Mouse (Mus musculus) neural tube, embryonic 12.5 days (tissue): ENCODE results near the gene Phrf1. TPM values are rescaled to one million over a fixed set of nuclear protein-coding genes. Genes with fewer than 3 reads are reported as not detected.

Source experiments
- ATAC-seq: fragments of 200-750 bp; cut with Nextera tagmentation; 2 replicates; pipeline ENCODE4 v1.8.0; 2017; ENCODE audit warnings: low read depth, mild to moderate bottlenecking, moderate TSS enrichment, moderate library complexity; ENCODE audit not compliant: low FRiP score
- H3K27ac ChIP-seq: fragments of 300-500 bp; sonication (generic); 2 replicates; pipeline ENCODE4 v1.5.1; 2016
- H3K27me3 ChIP-seq: fragments of 300-500 bp; sonication (generic); replicated peaks from 2 replicates; pipeline ENCODE4 v1.6.1; 2016; ENCODE audit warnings: mild to moderate bottlenecking
- H3K36me3 ChIP-seq: fragments of 300-500 bp; sonication (generic); 2 replicates; pipeline ENCODE4 v1.6.1; 2016; ENCODE audit warnings: mild to moderate bottlenecking
- H3K4me1 ChIP-seq: fragments of 300-500 bp; sonication (generic); 2 replicates; pipeline ENCODE4 v1.6.1; 2016
- H3K4me2 ChIP-seq: fragments of 300-500 bp; sonication (generic); replicated peaks from 2 replicates; pipeline ENCODE4 v1.6.1; 2016; ENCODE audit warnings: mild to moderate bottlenecking
- H3K4me3 ChIP-seq: fragments of 300-500 bp; sonication (generic); 2 replicates; pipeline ENCODE4 v1.5.1; 2016
- H3K9ac ChIP-seq: fragments of 300-500 bp; sonication (generic); 2 replicates; pipeline ENCODE4 v1.6.1; 2016; ENCODE audit warnings: mild to moderate bottlenecking
- H3K9me3 ChIP-seq: fragments of 300-500 bp; sonication (generic); 2 replicates; pipeline ENCODE4 v1.6.1; 2016; ENCODE audit warnings: mild to moderate bottlenecking
- WGBS: fragments of 180-500 bp; shearing (Covaris S2); methylation state at CpG from one replicate; pipeline ENCODE4 v1.1.7; 2016; 5-methylcytosine and 5-hydroxymethylcytosine counted together
- polyA plus RNA-seq: library from polyadenylated mRNA; unstranded; fragments of >200 nt; fragmentation: Nextera tagmentation; extraction: Ambion mirVana; gene quantifications from 2 replicates; pipeline ENCODE4 v1.2.1, GENCODE M21; 2016

Phrf1 gene
- polyA plus RNA-seq, 1 experiment from 2014 or later, result 92.7 TPM

DNA sequence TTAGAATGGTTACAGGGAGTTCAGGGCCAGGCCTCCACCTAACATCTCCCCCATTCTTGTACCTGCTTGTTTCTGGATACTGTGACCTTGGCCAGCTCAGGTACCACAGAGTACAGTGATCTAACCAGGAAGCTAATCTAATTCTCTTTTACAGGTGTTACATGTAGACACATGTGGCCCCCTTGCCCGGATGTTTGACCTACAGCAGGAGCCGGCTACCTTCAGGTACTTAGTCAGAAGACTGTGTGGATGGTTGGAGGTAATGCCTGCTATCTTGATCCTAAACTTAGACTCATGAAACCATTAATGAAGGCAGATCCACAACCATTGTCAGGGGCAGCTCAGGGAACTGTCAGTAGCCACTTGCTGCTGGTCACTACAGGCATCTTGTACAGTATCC lies 32.8 kb upstream of the Phrf1 start:
- no peak overlapping the region for H3K27ac ChIP-seq
- no peak for ATAC-seq
- H3K36me3 ChIP-seq, result peaks cover 15% of the 10 kb centered on the region
- no peaks in the 10 kb centered on the region for H3K9me3 ChIP-seq
- H3K4me1 ChIP-seq, result peaks cover 21% of the 10 kb centered on the region
- H3K27me3 ChIP-seq, result no peaks in the 10 kb centered on the region
- peak overlapping the region; percentile 97 for H3K4me2 ChIP-seq
- 94% methylated on average over 2 of the region's 2 CpGs for WGBS
- no peak overlapping the region for H3K4me3 ChIP-seq
- H3K9ac ChIP-seq, result no peak overlapping the region

DNA sequence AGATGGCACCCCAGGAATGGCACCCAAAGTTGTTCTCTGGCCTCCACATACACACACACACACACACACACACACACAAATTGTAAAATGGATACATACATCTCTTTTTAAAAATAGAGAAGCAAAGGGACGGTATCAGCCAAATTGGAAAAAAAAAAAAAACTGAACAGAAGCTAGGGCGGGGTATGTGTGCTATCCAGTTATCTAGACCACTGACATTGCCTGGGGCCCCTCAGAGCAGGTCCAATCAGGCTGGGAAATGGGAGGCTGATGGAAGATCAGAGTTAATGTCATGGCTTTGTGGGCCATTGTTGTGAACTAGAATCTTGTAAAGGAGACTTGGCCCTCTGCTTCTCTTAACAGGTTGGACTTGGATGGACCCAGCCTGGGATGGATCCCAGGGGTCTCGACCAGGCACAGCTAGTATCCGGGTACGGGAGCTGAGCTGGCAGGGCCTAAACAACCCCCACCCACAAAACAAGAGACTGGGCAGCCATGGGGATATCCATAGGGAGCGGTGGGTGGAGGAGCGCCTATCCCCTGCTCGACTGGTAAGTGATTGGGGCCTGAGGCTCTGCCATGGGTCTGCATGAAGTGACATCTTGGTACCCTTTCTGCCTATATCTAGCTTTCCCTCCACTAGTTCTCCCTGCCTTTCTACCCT lies 31.8 kb upstream of the Phrf1 start:
- no peak overlapping the region for H3K27ac ChIP-seq
- H3K4me3 ChIP-seq, result no peak overlapping the region
- no peak for ATAC-seq
- peaks cover 20% of the 10 kb centered on the region for H3K4me1 ChIP-seq
- no peaks in the 10 kb centered on the region for H3K27me3 ChIP-seq
- WGBS, result 90% methylated on average over 8 of the region's 8 CpGs
- H3K36me3 ChIP-seq, result peaks cover 5% of the 10 kb centered on the region
- no peaks in the 10 kb centered on the region for H3K9me3 ChIP-seq
- no peak overlapping the region for H3K9ac ChIP-seq
- no peak overlapping the region for H3K4me2 ChIP-seq

DNA sequence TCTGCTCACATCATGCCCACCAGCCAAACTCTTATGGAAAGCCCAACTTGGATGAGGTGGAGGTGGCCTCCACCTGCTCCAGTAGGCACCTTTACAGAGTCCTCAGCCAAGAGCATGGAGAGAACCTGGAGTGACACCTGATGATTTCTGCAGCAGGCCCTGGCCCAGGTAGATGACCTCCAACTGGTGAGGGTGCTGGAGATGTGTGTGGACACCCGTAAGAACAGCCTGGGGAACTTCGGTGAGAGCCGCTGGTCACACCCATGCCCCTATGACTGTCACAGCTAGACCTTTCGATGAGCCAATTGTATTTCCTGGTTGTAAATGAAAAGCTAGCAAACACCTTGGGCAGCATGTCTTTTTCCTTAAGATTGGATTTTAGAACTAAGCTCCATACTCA lies 30.5 kb upstream of the Phrf1 start:
- no peaks in the 10 kb centered on the region for H3K27me3 ChIP-seq
- no peaks in the 10 kb centered on the region for H3K36me3 ChIP-seq
- peaks cover 7% of the 10 kb centered on the region for H3K4me1 ChIP-seq
- H3K4me3 ChIP-seq, result no peak overlapping the region
- ATAC-seq, result no peak
- H3K4me2 ChIP-seq, result no peak overlapping the region
- H3K9me3 ChIP-seq, result no peaks in the 10 kb centered on the region
- H3K9ac ChIP-seq, result no peak overlapping the region
- 93% methylated on average over 4 of the region's 4 CpGs for WGBS
- H3K27ac ChIP-seq, result no peak overlapping the region

- Histone ChIP-seq H3K27me3 (no peaks in the 10 kb centered on the region), H3K4me2 (no peak overlapping the region), H3K9me3 (no peaks in the 10 kb centered on the region), H3K27ac (no peak overlapping the region), H3K4me1 (no peaks in the 10 kb centered on the region), H3K9ac (no peak overlapping the region), H3K4me3 (no peak overlapping the region), H3K36me3 (no peaks in the 10 kb centered on the region)
- no peak for ATAC-seq
- WGBS, result 77% methylated on average over 3 of the region's 3 CpGs
These were observed 24.0 kb upstream of the Phrf1 start for GRCm38 (mm10) chr7:141204546-141204945.

DNA sequence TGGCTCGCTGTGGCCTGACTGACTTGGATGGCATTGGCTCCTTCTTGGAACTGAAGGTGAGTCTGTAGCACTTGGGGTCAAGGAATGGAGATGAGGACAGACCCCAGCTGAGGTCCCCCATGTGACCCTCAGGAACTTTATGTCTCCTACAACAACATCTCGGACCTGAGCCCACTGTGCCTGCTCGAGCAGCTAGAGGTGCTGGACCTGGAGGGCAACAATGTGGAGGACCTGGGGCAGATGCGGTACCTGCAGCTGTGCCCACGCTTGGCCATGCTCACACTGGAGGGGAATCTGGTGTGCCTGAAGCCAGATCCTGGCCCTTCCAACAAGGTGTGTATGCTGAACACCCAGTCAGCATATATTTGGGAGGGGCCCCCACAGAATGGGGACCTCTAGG lies 23.1 kb upstream of the Phrf1 start:
- H3K4me1 ChIP-seq, result no peaks in the 10 kb centered on the region
- H3K4me2 ChIP-seq, result no peak overlapping the region
- no peaks in the 10 kb centered on the region for H3K27me3 ChIP-seq
- WGBS, result 90% methylated on average over 5 of the region's 5 CpGs
- no peaks in the 10 kb centered on the region for H3K9me3 ChIP-seq
- no peak overlapping the region for H3K9ac ChIP-seq
- no peaks in the 10 kb centered on the region for H3K36me3 ChIP-seq
- no peak overlapping the region for H3K4me3 ChIP-seq
- no peak overlapping the region for H3K27ac ChIP-seq
- no peak for ATAC-seq

DNA sequence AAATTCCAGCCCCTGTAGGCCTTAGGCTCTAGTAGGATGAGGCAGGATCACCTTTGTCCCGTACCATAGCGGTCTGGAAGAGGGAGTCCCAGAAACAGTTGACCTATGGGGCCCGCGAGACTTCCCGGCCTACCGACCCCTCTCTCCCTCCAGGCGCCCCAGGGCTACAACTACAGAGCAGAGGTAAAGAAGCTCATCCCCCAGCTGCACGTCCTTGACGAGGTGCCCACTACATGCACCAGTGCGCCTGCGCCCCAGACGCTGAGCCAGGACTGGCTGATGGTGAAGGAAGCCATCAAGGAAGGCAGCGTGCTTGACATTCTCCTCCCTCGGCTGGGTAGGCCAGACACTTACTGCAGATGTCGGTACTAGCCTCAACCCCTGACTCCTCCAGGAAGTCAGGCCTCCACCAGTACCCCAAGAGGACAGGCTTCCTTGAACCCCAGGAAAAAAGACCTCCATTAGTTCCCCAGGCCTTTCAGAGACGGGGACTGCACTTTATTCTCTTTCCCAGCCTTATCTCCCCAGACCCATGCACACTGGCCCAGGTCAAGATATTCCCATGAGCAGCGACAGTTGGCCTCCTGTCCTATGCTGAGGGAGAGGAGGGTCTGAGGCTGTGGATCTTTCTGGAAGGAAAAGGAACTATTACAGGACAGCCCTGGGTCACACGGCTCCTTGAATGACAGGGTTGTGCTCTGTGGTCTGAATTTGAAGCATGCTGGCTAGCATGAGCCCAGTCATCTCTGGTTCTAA lies 22.2 kb upstream of the Phrf1 start:
- H3K9me3 ChIP-seq, result no peaks in the 10 kb centered on the region
- no peak overlapping the region for H3K27ac ChIP-seq
- no peak overlapping the region for H3K4me3 ChIP-seq
- H3K4me1 ChIP-seq, result no peaks in the 10 kb centered on the region
- no peaks in the 10 kb centered on the region for H3K36me3 ChIP-seq
- no peak overlapping the region for H3K4me2 ChIP-seq
- H3K9ac ChIP-seq, result no peak overlapping the region
- 93% methylated on average over 18 of the region's 18 CpGs for WGBS
- no peaks in the 10 kb centered on the region for H3K27me3 ChIP-seq
- no peak for ATAC-seq

DNA sequence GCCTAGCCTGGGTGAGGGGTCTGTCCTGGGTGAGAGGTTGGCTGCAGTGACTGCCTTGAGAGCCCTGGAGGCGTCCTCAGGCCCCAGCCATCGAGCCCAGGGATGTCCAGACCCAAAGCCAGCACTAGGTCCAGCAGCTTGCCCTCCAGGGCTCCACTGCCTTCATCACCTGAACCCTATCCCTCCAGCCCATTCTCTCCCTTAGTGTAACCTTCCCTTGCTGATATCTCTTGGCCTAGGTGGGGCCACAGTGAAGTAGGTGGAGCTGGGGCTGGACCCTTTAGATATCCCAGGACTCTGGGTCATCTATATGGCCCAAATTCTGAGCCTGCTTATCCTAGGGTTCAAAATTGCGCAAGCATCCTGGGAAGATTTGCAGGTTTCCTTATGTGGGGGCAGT lies 19.1 kb upstream of the Phrf1 start:
- H3K9me3 ChIP-seq, result no peaks in the 10 kb centered on the region
- ATAC-seq, result no peak
- H3K4me2 ChIP-seq, result no peak overlapping the region
- no peak overlapping the region for H3K27ac ChIP-seq
- H3K27me3 ChIP-seq, result no peaks in the 10 kb centered on the region
- peaks cover 7% of the 10 kb centered on the region; the same call in 1 of the 2 replicates for H3K4me1 ChIP-seq
- H3K9ac ChIP-seq, result no peak overlapping the region
- 85% methylated on average over 3 of the region's 3 CpGs for WGBS
- no peak overlapping the region for H3K4me3 ChIP-seq
- H3K36me3 ChIP-seq, result no peaks in the 10 kb centered on the region

DNA sequence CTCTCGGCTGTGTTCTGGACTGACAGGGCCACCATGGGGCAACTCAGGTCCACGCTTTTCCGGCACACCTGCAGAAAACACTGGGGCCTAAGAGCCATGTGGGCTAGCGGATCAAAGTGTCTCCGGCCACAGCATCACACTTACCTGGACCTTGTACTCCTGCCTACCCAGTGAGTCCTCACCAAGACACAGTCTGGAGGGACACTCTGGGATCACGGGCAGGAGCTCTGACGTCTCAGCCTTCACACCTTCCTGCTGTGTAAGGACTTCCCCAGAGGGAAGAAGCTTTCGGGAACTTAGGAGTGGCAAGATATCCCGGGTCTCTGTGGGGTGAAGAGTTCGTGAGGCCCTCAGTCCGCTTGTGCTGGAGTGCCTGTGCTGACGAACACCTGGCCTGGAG lies 18.4 kb upstream of the Phrf1 start:
- H3K27ac ChIP-seq, result no peak overlapping the region
- peaks cover 13% of the 10 kb centered on the region for H3K4me1 ChIP-seq
- no peaks in the 10 kb centered on the region for H3K27me3 ChIP-seq
- H3K4me3 ChIP-seq, result no peak overlapping the region
- H3K4me2 ChIP-seq, result no peak overlapping the region
- no peaks in the 10 kb centered on the region for H3K9me3 ChIP-seq
- 88% methylated on average over 12 of the region's 12 CpGs for WGBS
- ATAC-seq, result no peak
- no peak overlapping the region for H3K9ac ChIP-seq
- H3K36me3 ChIP-seq, result no peaks in the 10 kb centered on the region

- Histone ChIP-seq H3K27me3 (no peaks in the 10 kb centered on the region), H3K27ac (no peak overlapping the region), H3K9me3 (no peaks in the 10 kb centered on the region), H3K9ac (no peak overlapping the region), H3K36me3 (no peaks in the 10 kb centered on the region), H3K4me2 (no peak overlapping the region), H3K4me3 (no peak overlapping the region), H3K4me1 (peaks cover 14% of the 10 kb centered on the region)
- no peak for ATAC-seq
- WGBS, result 90% methylated on average over 14 of the region's 14 CpGs
These were observed 17.9 kb upstream of the Phrf1 start for GRCm38 (mm10) chr7:141210606-141211131.

DNA sequence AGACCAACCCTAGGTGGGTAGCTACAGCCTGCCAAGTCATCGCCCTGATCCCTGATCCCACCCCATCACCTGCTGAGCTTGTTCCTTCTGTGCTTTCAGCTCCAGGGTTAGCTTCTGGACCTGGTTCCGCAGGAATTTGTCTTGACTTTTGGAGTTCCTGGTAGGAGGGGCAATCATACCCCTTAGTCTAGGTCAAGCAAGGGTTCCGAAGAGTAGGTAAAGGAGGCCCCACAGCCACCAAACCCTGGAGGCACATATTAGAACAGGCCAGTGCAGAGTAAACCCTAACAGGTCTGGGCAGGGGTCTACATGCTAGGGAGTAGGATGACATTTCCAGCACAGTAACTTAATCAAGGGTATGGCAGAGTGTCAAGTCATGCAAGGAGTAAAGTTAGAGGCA lies 15.5 kb upstream of the Phrf1 start:
- Histone ChIP-seq H3K27ac (no peak overlapping the region), H3K9me3 (no peaks in the 10 kb centered on the region), H3K4me1 (peaks cover 32% of the 10 kb centered on the region), H3K4me3 (no peak overlapping the region), H3K27me3 (no peaks in the 10 kb centered on the region), H3K9ac (no peak overlapping the region), H3K36me3 (peaks cover 11% of the 10 kb centered on the region), H3K4me2 (no peak overlapping the region)
- ATAC-seq, result no peak
- 85% methylated on average over 3 of the region's 3 CpGs for WGBS

DNA sequence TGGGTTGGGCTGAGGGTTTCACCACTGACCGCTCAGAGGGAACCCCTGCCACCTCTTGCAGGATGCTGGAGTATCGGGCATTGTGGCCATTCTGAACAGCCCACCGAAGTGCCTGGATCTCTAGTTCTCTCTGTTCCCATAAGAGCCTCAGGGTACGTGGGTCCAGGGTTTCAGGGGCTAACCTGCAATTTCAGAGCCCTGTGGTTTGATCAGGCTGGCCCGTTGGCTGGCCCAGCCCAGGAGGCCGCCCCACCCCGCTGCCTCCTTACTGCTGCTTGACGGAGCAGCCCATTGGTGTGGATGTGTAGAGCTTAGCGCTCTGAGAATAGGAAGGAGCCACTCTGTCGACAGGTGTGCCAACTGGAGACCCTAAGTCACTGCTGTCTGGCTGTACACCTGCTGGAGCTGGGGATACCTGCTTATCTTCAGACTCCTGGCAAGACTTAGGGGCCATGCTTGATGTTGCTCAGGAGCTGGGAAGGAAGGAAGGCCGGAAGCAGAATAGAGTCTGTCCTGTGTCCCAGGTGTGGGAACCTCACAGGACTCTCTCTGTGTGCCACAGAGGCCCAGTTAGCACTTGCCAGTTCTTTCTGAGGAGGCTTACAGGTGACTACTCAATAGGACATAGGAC lies 14.9 kb upstream of the Phrf1 start, which contains the start of gene Lmntd2:
TSS of gene Lmntd2 (minus strand) at position 476 of the 631 bp plus-strand sequence.
- Histone ChIP-seq H3K4me1 (peaks cover 32% of the 10 kb centered on the region), H3K9ac (peak within 1 kb of the TSS; percentile 71), H3K27me3 (no peaks in the 10 kb centered on the region), H3K4me3 (peak within 1 kb of the TSS; percentile 76), H3K27ac (peak within 1 kb of the TSS; percentile 89), H3K36me3 (peaks cover 17% of the 10 kb centered on the region), H3K9me3 (no peaks in the 10 kb centered on the region), H3K4me2 (peak within 1 kb of the TSS; percentile 95)
- ATAC-seq, result no peak
- 95% methylated on average over 11 of the region's 11 CpGs for WGBS

DNA sequence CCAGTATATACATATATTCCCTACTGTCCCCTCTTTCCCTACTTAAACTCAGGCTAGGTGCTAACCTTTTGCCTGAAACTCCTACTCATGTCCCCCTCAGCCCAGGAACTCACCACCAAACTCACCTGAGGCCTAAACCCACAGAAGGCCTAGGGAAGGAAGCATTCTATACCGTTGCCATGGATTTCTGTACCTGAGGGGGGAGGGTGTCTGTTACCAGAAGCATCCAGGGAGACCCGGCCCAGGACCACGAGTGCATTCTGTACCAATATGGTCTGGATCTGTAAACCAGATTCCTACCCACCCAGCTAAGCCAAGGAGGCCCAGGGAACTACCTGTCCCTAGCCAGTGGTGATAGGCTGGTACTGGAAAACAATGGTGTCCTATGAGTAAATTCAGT lies 14.3 kb upstream of the Phrf1 start:
- Histone ChIP-seq H3K36me3 (peaks cover 17% of the 10 kb centered on the region), H3K27ac (no peak overlapping the region; the same call in 1 of the 2 replicates), H3K9ac (no peak overlapping the region), H3K4me1 (peaks cover 32% of the 10 kb centered on the region), H3K9me3 (no peaks in the 10 kb centered on the region), H3K4me2 (peak overlapping the region; percentile 95), H3K4me3 (no peak overlapping the region), H3K27me3 (no peaks in the 10 kb centered on the region)
- ATAC-seq, result no peak
- 72% methylated on average over 3 of the region's 3 CpGs for WGBS
